Mouse (Mus musculus): ENCODE results near the gene Plpp6.

DNA sequence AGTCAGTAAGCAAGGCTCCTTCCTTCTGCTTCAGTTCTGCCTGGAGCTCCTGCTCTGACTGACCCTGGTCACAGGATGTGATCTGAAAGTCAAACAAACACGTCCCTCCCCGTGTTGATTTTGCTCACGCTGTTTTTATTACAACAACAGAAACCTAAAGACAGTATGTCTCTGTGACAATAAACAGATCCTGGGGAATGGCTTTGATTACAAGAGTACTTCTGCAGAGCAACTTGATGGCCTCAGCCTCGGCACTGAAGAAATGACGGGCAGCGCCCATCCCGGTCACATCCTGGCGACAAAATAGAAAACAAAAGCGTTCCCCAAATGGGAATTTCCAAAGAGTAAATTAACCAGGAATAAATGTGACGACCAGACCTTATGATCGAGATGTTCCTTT, 6.5 kb downstream of the Plpp6 start:
- no peak for TF ChIP-seq CTCF (IDR thresholded peaks at IDR 0.05; ENCODE audit: low read depth)
- TF ChIP-seq EP300 (IDR thresholded peaks at IDR 0.05; ENCODE audit: low read depth): no peak

Data from heart, postnatal 0 days (tissue).